Mouse (Mus musculus) MEL (cell line): ENCODE measurements at regions not wholly inside any gene's neighbourhood (a gene's known extent, or its start where the extent isn't known, plus 50 kb on each side); places are given as distances from the start of the nearest gene placed in this dataset.

Experiments used
- CTCF ChIP-seq, 3 experiments: IDR thresholded peaks in 2 of 3; conservative IDR thresholded peaks in 1 of 3; 2 replicates each; pipeline ENCODE4 v1.5.1; 2011 to 2012; ENCODE audit warnings: low read length in 3 of 3, low read depth in 2 of 3, mild to moderate bottlenecking in 2 of 3, improper control_type of control experiment in 1 of 3, inconsistent platforms in 1 of 3, mixed read lengths in 1 of 3, moderate library complexity in 1 of 3; ENCODE audit not compliant: control insufficient read depth in 1 of 3, insufficient read depth in 1 of 3, poor library complexity in 1 of 3, severe bottlenecking in 1 of 3
- E2F4 ChIP-seq: IDR thresholded peaks from 2 replicates; pipeline ENCODE4 v1.6.1; 2011; ENCODE audit warnings: low read depth, low read length, improper control_type of control experiment, borderline replicate concordance
- EP300 ChIP-seq, 2 experiments: IDR thresholded peaks; 2 replicates each; pipeline ENCODE4 v1.6.1; 2011; ENCODE audit warnings: improper control_type of control experiment in 2 of 2, low read length in 2 of 2, low read depth in 1 of 2, mild to moderate bottlenecking in 1 of 2
- MAFK ChIP-seq: IDR thresholded peaks from 2 replicates; pipeline ENCODE4 v1.6.1; 2011; ENCODE audit warnings: low read depth, mild to moderate bottlenecking, low read length, improper control_type of control experiment, borderline replicate concordance
- MEF2A ChIP-seq: IDR thresholded peaks from 2 replicates; pipeline ENCODE4 v1.6.1; 2014; ENCODE audit warnings: low read depth, mild to moderate bottlenecking, inconsistent platforms, low read length, improper control_type of control experiment; ENCODE audit not compliant: poor library complexity, insufficient replicate concordance, severe bottlenecking; ENCODE audit errors: extremely low read depth
- NELFE ChIP-seq: IDR thresholded peaks from 2 replicates; pipeline ENCODE4 v1.6.1; 2011; ENCODE audit warnings: low read depth, low read length, improper control_type of control experiment
- POLR2A ChIP-seq, 2 experiments: IDR thresholded peaks; 2 replicates each; pipeline ENCODE4 v1.6.1; 2011 to 2012; ENCODE audit warnings: low read length in 2 of 2, mild to moderate bottlenecking in 2 of 2, control low read depth in 1 of 2, improper control_type of control experiment in 1 of 2, low read depth in 1 of 2, moderate library complexity in 1 of 2; ENCODE audit not compliant: control insufficient read depth in 1 of 2, insufficient read depth in 1 of 2, poor library complexity in 1 of 2
- TAL1 ChIP-seq: IDR thresholded peaks from 2 replicates; pipeline ENCODE4 v1.6.1; 2012; ENCODE audit warnings: mild to moderate bottlenecking, inconsistent platforms, low read length, moderate library complexity, mixed read lengths
- TCF12 ChIP-seq: IDR thresholded peaks from 2 replicates; pipeline ENCODE4 v1.6.1; 2014; ENCODE audit warnings: low read depth, mild to moderate bottlenecking, inconsistent platforms, low read length, improper control_type of control experiment, moderate library complexity
- UBTF ChIP-seq: IDR thresholded peaks from 2 replicates; pipeline ENCODE4 v1.6.1; 2012; ENCODE audit warnings: low read depth, mild to moderate bottlenecking, inconsistent platforms, low read length, improper control_type of control experiment, moderate library complexity, borderline replicate concordance; ENCODE audit not compliant: insufficient read depth
- USF1 ChIP-seq: IDR thresholded peaks from 2 replicates; pipeline ENCODE4 v1.6.1; 2014; ENCODE audit warnings: low read depth, mild to moderate bottlenecking, inconsistent platforms, low read length, improper control_type of control experiment, moderate library complexity
- ZC3H11A ChIP-seq: IDR thresholded peaks from 2 replicates; pipeline ENCODE4 v1.6.1; 2012; ENCODE audit warnings: low read depth, mild to moderate bottlenecking, inconsistent platforms, low read length, improper control_type of control experiment
- ZKSCAN1 ChIP-seq: IDR thresholded peaks from 2 replicates; pipeline ENCODE4 v1.6.1; 2012; ENCODE audit warnings: low read depth, mild to moderate bottlenecking, inconsistent platforms, low read length, improper control_type of control experiment, moderate library complexity
- ZNF384 ChIP-seq: IDR thresholded peaks from 2 replicates; pipeline ENCODE4 v1.6.1; 2012; ENCODE audit warnings: low read depth, mild to moderate bottlenecking, inconsistent platforms, low read length, improper control_type of control experiment

DNA sequence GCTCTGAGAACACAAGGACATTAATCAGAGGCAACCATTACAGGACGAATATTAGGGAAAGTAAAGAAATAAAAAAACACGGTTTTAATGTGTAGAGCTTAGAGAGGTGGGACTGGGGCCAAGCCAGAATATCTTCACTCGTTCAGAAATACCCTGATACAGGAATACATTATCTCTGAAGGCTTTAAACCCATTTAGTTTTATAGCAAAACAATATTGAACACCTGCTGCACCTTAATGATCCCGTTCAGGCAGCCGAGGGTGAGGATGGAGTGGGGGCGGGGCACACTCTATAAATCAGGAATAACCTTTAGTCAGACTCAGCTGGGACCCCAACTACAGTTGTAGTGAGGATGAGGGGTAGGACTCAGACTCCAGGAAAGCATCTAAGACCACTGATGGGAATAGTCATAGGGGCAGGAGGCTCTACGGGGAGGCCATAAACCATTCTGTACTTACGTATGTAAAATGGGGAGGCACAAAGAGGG lies 508.0 kb upstream of the Adam5 start:
- TF ChIP-seq POLR2A (IDR thresholded peaks at IDR 0.05; ENCODE audit: control insufficient read depth in 1 of 2, insufficient read depth in 1 of 2, low read depth in 1 of 2, low read length in 2 of 2, poor library complexity in 1 of 2) (no peak), EP300 (IDR thresholded peaks at IDR 0.05; ENCODE audit: low read depth in 1 of 2, low read length in 2 of 2) (no peak), CTCF (IDR thresholded peaks at IDR 0.05 in 2 of 3, conservative IDR thresholded peaks at IDR 0.05 in 1 of 3; ENCODE audit: control insufficient read depth in 1 of 3, insufficient read depth in 1 of 3, low read depth in 2 of 3, low read length in 3 of 3, poor library complexity in 1 of 3, severe bottlenecking in 1 of 3) (no peak), MEF2A (no peak), E2F4 (no peak), UBTF (no peak), ZKSCAN1 (no peak), ZNF384 (no peak), TAL1 (no peak), ZC3H11A (no peak), NELFE (no peak), MAFK (no peak), TCF12 (no peak), USF1 (no peak)
